34 mouse cellular contexts compared by ENCODE assay signal in genomic region chr5:49268807-49269206, GRCm38 (mm10).
"Had no signal": no experiment of that assay in that cellular context is flagged by ENCODE, and none has a peak within 500 bp of the region (broad histone marks: within the 10 kb centered on the region; RNA-seq: fewer than 3 reads in every experiment).

No protein-coding gene starts in this region.

- H3K36me3 ChIP-seq: heart, embryonic 12.5 days; heart, embryonic 13.5 days; heart, embryonic 15.5 days; hindbrain, embryonic 10.5 days; hindbrain, embryonic 12.5 days; hindbrain, embryonic 13.5 days; hindbrain, embryonic 15.5 days; intestine, embryonic 15.5 days; kidney, embryonic 15.5 days had no signal

- DNase-seq: heart, postnatal 10 days; heart, postnatal 14 days; heart, postnatal 36 days; heart, postnatal 4 days; kidney, adult 11 months; kidney, adult 18-20 months; kidney, adult 2 months; kidney, adult 8-10 months; kidney, adult 9 months; kidney, postnatal 10 days; kidney, postnatal 14 days; kidney, postnatal 25 days; kidney, postnatal 36 days; kidney, postnatal 4 days; layer of hippocampus, adult 9-11 months; layer of hippocampus, postnatal 36 days had no signal

- H3K27me3 ChIP-seq: heart, embryonic 12.5 days; heart, embryonic 13.5 days; heart, embryonic 15.5 days; hindbrain, embryonic 12.5 days; hindbrain, embryonic 13.5 days; hindbrain, embryonic 15.5 days; intestine, embryonic 15.5 days; kidney, embryonic 15.5 days had no signal

- ATAC-seq: hindbrain, embryonic 16.5 days; hindbrain, postnatal 0 days; inflammation-experienced regulatory T-cells, adult 6 months; intestine, embryonic 15.5 days; intestine, embryonic 16.5 days; intestine, postnatal 0 days had no signal

- H3K27ac ChIP-seq: heart, embryonic 13.5 days; heart, embryonic 15.5 days; hindbrain, embryonic 10.5 days; hindbrain, embryonic 12.5 days; hindbrain, embryonic 13.5 days; hindbrain, embryonic 14.5 days; hindbrain, embryonic 15.5 days; hindbrain, postnatal 0 days; intestine, embryonic 15.5 days; kidney, embryonic 15.5 days; kidney, postnatal 0 days; layer of hippocampus, adult 2 months; left cerebral cortex, adult 2 months had no signal

- H3K4me3 ChIP-seq: heart, embryonic 12.5 days; heart, embryonic 13.5 days; heart, embryonic 15.5 days; hindbrain, embryonic 10.5 days; hindbrain, embryonic 12.5 days; hindbrain, embryonic 13.5 days; hindbrain, embryonic 15.5 days; intestine, embryonic 15.5 days; kidney, embryonic 15.5 days; layer of hippocampus, adult 2 months; left cerebral cortex, adult 2 months had no signal

- H3K9me3 ChIP-seq: heart, embryonic 12.5 days; heart, embryonic 13.5 days; heart, embryonic 15.5 days; hindbrain, embryonic 10.5 days; hindbrain, embryonic 12.5 days; hindbrain, embryonic 13.5 days; hindbrain, embryonic 15.5 days; intestine, embryonic 15.5 days; kidney, embryonic 15.5 days had no signal

- H3K4me1 ChIP-seq: heart, embryonic 12.5 days; heart, embryonic 13.5 days; heart, embryonic 15.5 days; hindbrain, embryonic 10.5 days; hindbrain, embryonic 12.5 days; hindbrain, embryonic 13.5 days; hindbrain, embryonic 15.5 days; intestine, embryonic 15.5 days; kidney, embryonic 15.5 days had no signal
